Mouse (Mus musculus) testis, postnatal 10 days (tissue): Measurements from ENCODE around the gene Nab1.
A peak's percentile ranks its signal among the peaks of the same experiment; 100 is the strongest.
"Not testable (repeated sequence)": the region's sequence is repeated elsewhere in the genome, so short reads cannot be mapped to it uniquely, and the experiment has no call there.

Experiments
- DNase-seq: peaks from one replicate; pipeline ENCODE4 v3.0.0; 2021; ENCODE audit warnings: low spot score

The Nab1 gene

DNA sequence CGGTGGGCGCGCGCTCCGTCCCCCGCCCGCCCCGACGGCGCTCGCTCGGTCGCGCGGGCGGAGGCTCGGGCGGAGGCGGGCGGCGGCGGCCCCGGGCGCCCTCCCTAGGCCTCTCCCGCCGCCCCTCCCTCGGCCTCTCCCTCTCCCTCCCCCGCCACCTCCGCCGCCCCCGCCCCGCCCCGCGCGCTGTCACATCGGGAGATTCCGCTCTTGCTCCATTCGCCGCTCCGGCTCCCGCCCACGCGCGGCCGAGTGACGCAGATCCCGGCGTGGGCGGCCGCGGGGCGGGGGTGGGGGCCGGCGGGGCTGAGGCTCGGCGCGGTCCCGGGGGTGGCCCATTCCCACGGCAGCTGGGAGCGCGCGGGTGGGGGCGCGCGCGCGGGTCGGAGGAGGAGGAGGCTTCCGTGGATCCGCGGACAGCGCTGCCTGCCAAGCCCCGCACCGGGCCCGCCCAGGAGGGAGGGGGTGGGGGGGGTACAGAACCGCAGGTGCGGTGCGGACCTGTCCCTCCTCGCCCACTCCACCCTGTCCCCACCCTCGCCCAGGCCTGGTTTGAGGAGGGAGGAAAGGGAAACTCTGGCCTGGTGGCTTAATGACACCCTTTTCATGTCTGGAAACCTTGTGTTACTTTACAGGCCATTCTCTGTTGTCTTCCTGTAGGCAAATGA is at the start of gene Nab1:
Gene Nab1 (minus strand): TSS at position 366 of the 668 bp plus-strand sequence.
- peak; percentile 90 for DNase-seq

GRCm38 (mm10) chr1:52547451-52547850 is 47.0 kb upstream of the Nab1 start:
- no peak for DNase-seq

GRCm38 (mm10) chr1:52546796-52547195 is 46.3 kb upstream of the Nab1 start:
- DNase-seq = no peak

DNA sequence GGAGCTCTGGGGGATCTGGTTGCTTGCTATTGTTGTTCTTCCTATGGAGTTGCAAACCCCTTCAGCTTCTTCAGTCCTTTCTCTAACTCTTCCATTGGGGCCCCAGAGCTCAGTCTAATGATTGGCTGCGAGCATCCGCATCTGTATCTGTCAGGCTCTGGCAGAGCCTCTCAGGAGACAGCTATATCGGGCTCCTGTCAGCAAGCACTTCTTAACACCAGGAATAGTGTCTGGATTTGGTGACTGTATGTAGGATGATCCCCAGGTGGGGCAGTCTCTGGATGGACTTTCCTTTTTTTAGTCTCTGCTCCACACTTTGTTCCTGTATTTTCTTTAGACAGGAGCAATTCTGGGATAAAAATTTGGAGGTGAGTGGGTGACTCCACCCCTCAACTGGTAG is 39.6 kb upstream of the Nab1 start:
- not testable (repeated sequence) for DNase-seq

DNA sequence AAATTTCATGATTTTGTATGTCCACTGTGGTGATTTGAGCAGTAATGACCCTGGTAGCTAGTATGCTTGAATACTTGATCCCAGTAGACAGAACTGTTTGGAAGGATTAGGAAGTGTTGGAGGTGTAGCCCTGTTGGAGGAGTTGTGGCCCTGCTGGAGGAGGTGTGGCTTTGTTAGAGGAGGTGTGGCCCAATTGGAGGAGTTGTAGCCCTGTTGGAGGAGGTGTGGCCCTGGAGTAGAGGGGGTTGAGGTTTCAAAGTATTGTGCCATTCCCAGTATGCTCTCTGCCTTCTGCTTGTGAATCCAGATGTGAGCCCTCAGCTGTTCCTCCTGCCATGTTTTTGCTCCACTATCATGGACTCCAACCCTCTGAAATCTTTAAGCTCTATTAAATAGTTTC is 29.5 kb upstream of the Nab1 start:
- no peak for DNase-seq

DNA sequence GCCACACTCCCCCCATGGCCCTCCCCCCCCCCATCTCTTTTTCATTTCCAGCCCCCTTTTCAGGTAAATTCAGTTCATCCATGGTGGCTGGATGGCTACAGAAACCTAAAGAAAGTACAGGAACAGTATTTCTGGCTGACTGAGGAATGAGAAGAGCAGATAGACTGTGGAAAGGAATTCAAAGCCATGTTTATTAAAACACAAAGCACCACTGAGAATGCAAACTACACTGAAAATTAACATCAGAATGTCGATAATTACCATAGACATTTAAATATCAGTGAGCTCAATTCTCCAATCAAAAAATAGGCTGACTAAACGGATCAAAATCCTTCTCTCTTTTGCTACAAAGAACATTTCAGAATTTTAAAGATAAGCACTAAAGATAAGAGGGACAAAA is 27.2 kb upstream of the Nab1 start:
- no peak for DNase-seq

GRCm38 (mm10) chr1:52527252-52527651 is 26.8 kb upstream of the Nab1 start:
- DNase-seq = no peak

GRCm38 (mm10) chr1:52524663-52525062 is 24.2 kb upstream of the Nab1 start:
- DNase-seq = no peak

GRCm38 (mm10) chr1:52524150-52524549 is 23.7 kb upstream of the Nab1 start:
- DNase-seq = no peak

DNA sequence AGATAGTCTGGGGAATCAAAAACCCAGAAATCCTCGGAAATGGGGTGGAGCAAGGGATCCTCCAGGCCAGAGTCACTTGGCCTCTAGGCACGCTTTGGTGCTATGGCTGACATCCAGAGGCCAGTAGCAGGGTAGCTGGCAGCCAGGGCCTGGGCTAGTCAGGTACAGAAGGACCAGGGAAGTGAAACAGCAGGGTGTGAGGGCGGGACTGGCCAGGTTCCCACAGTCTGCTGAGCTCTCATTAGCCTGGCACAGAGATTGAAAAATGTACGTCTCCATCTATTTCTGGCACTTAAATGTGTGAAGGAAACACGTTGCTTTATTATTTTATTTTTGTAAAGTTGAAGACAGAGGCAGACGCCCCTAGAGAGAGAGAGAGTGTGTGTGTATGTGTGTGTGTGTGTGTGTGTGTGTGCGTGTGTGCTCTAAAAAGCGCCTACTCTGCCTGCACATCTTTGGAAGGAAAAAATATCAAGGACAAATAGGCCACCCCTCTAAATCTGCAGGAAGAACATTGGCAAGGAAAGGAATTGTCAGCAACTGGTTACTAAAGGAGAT is 21.0 kb upstream of the Nab1 start:
- no peak for DNase-seq

GRCm38 (mm10) chr1:52520131-52520530 is 19.7 kb upstream of the Nab1 start:
- no peak for DNase-seq

DNA sequence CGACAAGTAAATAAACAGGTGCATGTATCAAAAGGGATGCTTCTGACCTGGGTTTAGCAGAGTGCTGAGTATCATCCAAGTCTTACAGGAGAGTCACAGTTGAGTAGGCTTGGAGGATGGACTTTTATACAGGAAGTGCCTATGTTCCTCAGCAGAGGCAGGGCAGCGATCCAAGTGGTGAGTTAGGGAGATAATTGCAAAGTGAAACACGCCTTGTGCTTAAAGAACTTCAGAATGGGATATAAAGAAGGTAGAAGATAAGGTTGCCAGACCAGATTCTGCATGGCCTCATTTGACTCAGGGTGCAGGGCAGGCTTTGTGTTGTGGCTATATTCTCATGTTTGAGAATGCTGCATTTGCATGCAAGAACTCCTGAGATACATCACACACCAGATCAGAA is 14.8 kb upstream of the Nab1 start:
- no peak for DNase-seq

DNA sequence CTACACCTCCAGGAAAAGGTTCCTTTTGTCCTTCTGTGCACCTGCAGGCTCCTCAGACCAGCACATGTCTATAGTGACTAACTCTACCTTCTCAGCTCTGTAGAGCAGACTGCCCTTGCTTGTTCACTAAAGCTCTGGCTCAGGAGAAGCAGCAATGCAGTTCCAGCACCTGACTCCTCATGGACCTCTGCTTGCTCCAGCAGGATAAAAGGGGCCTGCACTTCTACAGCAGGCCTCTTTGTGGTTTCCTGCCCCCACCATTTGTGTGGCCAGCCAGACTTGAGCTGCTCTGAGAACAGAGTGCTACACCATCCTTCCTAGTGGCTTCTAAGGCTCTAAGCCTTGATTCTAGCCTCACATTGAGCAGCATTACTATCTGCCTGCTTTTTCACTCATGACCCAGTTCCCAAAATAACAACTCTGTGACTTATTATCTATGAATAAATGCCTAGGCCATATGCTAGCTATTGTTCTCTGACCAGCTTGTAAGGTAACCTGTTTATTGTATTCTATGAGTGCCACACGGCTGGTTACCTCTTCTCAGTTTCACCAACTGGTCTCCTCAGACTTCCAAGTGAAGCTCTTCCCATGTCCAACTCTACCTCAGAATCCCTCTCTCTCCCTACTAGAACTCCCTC is 11.4 kb upstream of the Nab1 start:
- no peak for DNase-seq

- DNase-seq = no peak
These were observed 5.7 kb upstream of the Nab1 start for GRCm38 (mm10) chr1:52506211-52506610.

DNA sequence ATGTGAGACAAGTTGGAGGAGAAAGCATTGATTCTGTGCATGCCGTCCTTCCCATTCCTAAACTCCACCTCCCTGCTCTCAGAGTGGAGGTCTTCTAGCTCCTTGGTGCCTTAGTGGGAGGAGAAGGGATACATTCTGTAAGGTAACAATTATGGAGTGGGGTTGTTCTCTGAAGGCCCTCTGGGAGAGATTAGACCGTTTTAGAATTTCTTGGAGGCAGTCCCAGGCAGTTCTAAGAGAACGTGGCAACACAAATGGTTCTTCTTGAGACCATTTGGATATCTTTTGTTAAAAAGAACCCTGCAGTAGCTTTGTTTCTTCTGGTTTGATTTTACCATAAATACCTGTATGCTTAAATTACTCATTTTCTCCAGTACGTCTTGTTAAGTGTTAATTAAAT is 1.8 kb upstream of the Nab1 start:
- no peak for DNase-seq

- DNase-seq = peak; percentile 58
These were observed 1.2 kb upstream of the Nab1 start for GRCm38 (mm10) chr1:52501688-52502133.

DNA sequence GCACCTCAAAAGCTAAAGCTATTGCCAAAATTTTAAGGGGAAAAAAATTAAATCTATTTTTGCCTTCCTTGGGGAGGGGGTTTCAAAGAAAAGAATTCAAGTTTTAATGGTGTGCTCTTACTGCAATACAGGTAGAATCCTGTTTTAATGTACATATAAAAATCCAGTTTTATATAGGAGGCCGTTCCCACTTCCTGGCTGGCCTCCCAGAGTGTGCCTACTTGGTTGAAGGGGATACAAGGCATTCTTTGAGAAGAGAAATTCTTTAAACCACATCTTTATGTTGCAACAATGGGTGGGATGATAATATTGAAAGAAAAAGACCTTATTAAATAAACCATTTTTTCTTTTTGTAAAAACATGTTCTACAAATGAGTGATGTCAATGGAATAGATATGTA is 611 bp upstream of the Nab1 start:
- DNase-seq = no peak

DNA sequence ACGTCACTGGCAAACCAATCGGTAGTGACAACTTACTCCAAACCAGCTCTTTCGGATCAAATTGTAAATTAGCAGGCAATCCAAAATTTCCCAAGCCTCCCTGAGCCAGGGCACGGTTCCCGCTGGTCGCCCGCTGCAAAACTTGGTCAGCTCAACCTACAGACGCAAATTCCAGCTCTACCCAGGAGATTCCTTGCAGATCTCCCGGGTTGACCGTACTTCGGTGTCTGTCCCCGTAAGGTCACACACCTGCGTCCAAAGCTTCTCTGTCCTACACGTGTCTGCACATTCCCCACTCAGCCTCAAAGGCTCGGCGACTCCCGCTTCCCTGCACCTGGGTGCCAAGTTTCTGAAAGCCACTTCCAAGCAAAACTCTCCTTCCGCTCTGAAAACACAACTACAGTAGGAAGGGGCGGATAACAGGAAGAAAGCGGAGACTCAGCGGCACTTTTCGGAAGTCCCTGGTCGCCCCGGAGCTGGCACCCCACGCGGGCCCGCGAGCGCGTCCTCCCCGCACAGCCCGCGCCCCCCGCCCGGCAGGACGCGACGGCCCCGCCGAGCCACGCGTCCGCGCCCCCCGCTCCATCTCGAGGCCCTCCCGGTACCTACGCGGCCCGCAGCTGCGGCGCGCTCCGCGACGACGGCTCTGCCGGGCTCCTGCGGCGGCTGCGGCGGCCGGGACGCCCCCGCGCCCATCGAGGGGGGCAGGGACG is 722 bp downstream of the Nab1 start:
- peak; percentile 69 for DNase-seq

GRCm38 (mm10) chr1:52498786-52499450 is 1.6 kb downstream of the Nab1 start:
- no peak for DNase-seq

DNA sequence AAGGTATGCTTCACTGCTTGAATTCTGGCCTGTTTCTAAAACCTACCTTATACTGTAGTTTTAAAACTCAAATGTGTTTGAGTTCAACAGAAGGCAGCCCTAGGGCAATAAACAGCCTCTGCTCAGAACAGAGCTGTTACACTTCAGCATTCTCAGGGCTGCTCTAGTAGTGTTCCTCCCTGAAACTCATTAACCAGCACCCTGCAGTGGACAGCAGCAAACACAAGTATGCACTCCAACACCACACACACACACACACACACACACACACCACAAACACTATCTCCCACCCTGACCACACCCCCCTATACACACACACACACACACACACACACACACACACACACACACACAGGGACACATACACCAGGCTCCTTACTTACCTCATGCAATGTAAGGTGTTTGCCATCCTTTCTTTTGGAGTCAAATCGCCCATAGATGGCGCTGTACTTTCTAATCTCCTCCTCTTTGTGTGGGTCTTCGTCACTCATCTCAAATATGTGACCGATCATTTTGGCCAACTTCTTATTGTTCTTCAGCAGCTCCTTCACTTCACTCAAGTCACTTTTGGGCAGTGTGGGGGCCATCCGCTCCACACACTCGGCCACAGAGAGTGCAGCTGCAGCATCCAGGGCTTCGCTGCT is 10.8 kb downstream of the Nab1 start:
- DNase-seq = no peak

DNA sequence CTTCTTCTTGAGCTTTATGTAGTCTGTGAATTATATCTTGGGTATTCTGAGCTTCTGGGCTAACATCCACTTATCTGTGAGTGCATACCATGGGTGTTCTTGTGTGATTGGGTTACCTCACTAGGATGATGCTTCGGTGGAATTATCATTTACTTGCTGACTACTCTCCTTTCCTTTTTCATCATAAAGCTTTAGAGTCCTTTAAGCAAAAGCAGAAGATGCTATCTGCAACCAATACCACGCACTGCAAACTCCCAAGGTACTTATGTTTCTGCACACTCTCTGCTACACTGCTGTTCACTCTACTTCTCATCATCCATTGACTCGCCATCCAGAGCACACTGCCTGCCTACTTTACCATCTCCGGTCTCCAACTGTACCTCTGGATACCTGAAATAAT is 15.5 kb downstream of the Nab1 start:
- DNase-seq = no peak

DNA sequence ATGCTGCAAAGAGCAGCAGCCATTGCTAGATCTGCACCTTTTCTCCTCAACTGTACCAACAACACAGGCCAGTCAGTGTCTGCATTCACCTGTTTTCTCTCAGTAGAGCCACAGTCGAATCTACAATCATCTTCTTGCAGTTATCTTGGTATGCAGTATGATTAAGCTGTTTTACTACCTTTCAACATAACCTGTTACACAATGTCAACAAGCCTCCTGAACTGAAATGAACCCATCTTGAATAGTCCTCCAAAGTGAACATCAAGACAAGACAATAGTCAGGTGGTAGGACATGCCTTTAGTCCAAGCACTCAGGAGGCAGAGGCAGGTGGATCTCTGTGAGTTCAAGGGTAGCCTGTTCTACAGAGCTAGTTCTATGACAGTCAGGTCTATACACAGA is 26.2 kb downstream of the Nab1 start:
- DNase-seq = no peak
